Mouse (Mus musculus) forebrain, postnatal 0 days (tissue): ENCODE results near the gene Cdh22. TPM values are rescaled to one million over a fixed set of nuclear protein-coding genes. Genes with fewer than 3 reads are reported as not detected.

Source experiments
- ATAC-seq: fragments of 200-750 bp; cut with Nextera tagmentation; 2 replicates; pipeline ENCODE4 v1.8.0; 2017; ENCODE audit warnings: mild to moderate bottlenecking, moderate library complexity
- DNase-seq: peaks from one replicate; pipeline ENCODE4 v3.0.0-alpha.2; 2015
- H3K27ac ChIP-seq: fragments of 300-500 bp; sonication (generic); 2 replicates; pipeline ENCODE4 v1.5.1; 2014; ENCODE audit warnings: low read depth, mild to moderate bottlenecking, antibody characterized with exemption, low read length, moderate library complexity, mixed read lengths
- H3K27me3 ChIP-seq: fragments of 300-500 bp; sonication (generic); 2 replicates; pipeline ENCODE4 v1.6.1; 2014; ENCODE audit warnings: mild to moderate bottlenecking, low read length, mixed read lengths; ENCODE audit not compliant: insufficient read depth
- H3K36me3 ChIP-seq: fragments of 300-500 bp; sonication (generic); 2 replicates; pipeline ENCODE4 v1.6.1; 2014; ENCODE audit warnings: mild to moderate bottlenecking, moderate library complexity; ENCODE audit not compliant: insufficient read depth
- H3K4me1 ChIP-seq: fragments of 300-500 bp; sonication (generic); 2 replicates; pipeline ENCODE4 v1.6.1; 2014; ENCODE audit warnings: antibody characterized with exemption; ENCODE audit not compliant: insufficient read depth
- H3K4me2 ChIP-seq: fragments of 300-500 bp; sonication (generic); 2 replicates; pipeline ENCODE4 v1.6.1; 2014; ENCODE audit warnings: low read depth, mild to moderate bottlenecking, moderate library complexity
- H3K4me3 ChIP-seq: fragments of 300-500 bp; sonication (generic); 2 replicates; pipeline ENCODE4 v1.5.1; 2014; ENCODE audit warnings: low read depth, low read length, mixed read lengths
- H3K9ac ChIP-seq: fragments of 300-500 bp; sonication (generic); 2 replicates; pipeline ENCODE4 v1.6.1; 2014; ENCODE audit warnings: mild to moderate bottlenecking
- H3K9me3 ChIP-seq: fragments of 300-500 bp; sonication (generic); 2 replicates; pipeline ENCODE4 v1.6.1; 2016; ENCODE audit warnings: low read length
- CTCF ChIP-seq: sonication (generic); IDR thresholded peaks from 2 replicates; pipeline ENCODE4 v1.5.1; 2016; ENCODE audit warnings: antibody characterized with exemption, control low read depth, low read depth
- WGBS: fragments of 180-500 bp; shearing (Covaris S2); extraction: QIAGEN DNeasy Blood & Tissue Kit; methylation state at CpG from one replicate; pipeline ENCODE4 v1.1.7; 2014; 5-methylcytosine and 5-hydroxymethylcytosine counted together
- polyA plus RNA-seq: library from polyadenylated mRNA; unstranded; fragments of >200 nt; fragmentation: Nextera tagmentation; extraction: Ambion mirVana; gene quantifications from 2 replicates; pipeline ENCODE4 v1.2.1, GENCODE M21; 2015
- total RNA-seq: library from RNA; depleted of rRNA; stranded (reverse); fragments of >200 nt; gene quantifications from 2 replicates; pipeline ENCODE4 v1.2.3, GENCODE M21; 2014

Gene Cdh22
- total and polyA plus RNA-seq, 2 experiments from 2014 or later = 10.4 to 24.6 TPM

DNA sequence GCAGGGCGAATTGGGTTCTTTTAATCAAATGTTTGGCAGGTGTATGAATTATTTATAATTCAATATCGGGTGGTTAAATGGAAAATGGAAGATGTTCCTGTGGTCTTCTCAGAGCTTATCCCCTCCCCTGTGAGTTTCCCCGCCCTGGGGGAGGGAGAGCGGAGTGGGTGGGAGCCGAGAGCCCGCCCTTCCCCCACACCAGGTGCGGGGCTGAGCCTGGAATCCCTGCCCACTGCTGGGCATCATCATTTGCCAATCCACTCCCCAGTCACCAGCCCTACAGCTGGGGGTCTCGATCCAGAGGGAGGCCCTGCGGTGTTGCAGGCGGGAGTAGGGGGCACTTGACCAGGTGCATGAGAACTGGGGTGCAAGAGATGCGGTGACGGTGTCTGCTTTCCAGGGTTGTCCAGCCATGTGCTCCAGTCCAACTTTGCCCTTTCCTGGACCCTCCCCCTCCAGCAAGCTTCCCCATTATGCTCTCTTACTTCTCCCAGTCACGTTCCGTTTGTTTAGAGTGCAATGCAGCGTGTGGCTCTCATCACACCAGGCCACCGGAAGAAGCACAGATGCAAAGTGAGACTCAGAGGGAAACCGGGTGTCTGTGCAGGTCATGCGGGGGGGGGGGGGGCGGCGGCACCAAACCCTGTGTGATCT, 23.1 kb downstream of the Cdh22 start:
- Histone ChIP-seq H3K4me1 (peaks cover 12% of the 10 kb centered on the region), H3K36me3 (no peaks in the 10 kb centered on the region), H3K27ac (no peak overlapping the region), H3K27me3 (peaks cover 19% of the 10 kb centered on the region), H3K4me3 (no peak overlapping the region), H3K4me2 (peak overlapping the region; percentile 26; the same call in 1 of the 2 replicates), H3K9me3 (no peaks in the 10 kb centered on the region), H3K9ac (no peak overlapping the region)
- 4% methylated on average over 20 of the region's 20 CpGs for WGBS
- DNase-seq (no peak), ATAC-seq (0 out of 2 replicates have a peak, but pooled peaks have one; percentile 32)
- TF ChIP-seq CTCF = no peak

DNA sequence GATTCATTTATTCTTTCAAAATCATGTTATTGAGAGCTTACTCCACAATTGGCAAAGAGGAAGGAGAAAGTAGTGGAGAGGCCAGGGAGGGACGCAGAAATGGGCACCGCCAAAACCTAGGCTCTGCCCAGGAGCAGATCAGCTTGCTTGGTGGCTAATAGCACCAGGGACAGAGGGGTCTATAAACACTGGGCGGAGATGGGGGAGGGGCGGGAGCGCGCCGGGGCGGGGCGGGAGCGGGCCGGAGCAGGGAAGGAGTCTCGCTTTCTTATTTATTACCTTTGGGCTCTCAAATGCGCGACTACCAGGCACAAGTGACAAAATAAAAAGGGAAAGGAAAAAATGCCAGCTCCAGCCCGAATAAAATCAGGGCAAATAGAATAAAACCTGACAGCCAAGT, 23.7 kb downstream of the Cdh22 start:
- WGBS = 5% methylated on average over 15 of the region's 15 CpGs
- TF ChIP-seq CTCF = no peak
- H3K36me3 ChIP-seq = no peaks in the 10 kb centered on the region
- H3K4me2 ChIP-seq = peak overlapping the region; percentile 26; the same call in 1 of the 2 replicates
- no peak overlapping the region for H3K4me3 ChIP-seq
- ATAC-seq (no peak), DNase-seq (no peak)
- no peaks in the 10 kb centered on the region for H3K9me3 ChIP-seq
- H3K9ac ChIP-seq = no peak overlapping the region
- peaks cover 13% of the 10 kb centered on the region for H3K27me3 ChIP-seq
- H3K27ac ChIP-seq = no peak overlapping the region
- H3K4me1 ChIP-seq = peaks cover 12% of the 10 kb centered on the region

- H3K9me3 ChIP-seq = no peaks in the 10 kb centered on the region
- H3K4me3 ChIP-seq = no peak overlapping the region
- WGBS = 41% methylated on average over 11 of the region's 11 CpGs
- no peak for ATAC-seq
- no peak overlapping the region for H3K4me2 ChIP-seq
- H3K27me3 ChIP-seq = peaks cover 4% of the 10 kb centered on the region
- no peaks in the 10 kb centered on the region for H3K36me3 ChIP-seq
- no peak overlapping the region for H3K9ac ChIP-seq
- H3K4me1 ChIP-seq = peaks cover 11% of the 10 kb centered on the region
- DNase-seq = no peak
- no peak overlapping the region for H3K27ac ChIP-seq
- TF ChIP-seq CTCF = no peak
These were observed 27.0 kb downstream of the Cdh22 start for GRCm38 (mm10) chr2:165207689-165208088.

DNA sequence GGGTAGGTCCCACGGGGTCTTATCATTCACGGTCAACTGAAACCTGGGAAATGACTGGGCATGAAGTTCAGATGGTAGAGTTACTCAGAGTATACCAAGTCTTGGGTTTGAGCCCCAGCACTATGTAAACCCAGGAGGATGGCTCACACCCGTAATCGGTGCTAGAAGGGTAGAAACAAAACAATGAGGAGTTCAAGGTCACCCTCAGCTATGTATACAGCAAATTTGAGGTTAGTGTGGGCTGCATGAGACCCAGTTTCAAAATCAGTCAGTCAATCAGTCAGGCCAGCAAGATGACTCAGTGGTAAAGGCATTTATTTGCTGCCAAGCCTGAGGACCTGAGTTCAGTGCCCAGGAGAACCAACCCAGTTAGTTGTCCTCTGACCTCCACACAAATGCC, 27.6 kb downstream of the Cdh22 start:
- no peak for ATAC-seq
- Histone ChIP-seq H3K36me3 (no peaks in the 10 kb centered on the region), H3K4me1 (peaks cover 15% of the 10 kb centered on the region), H3K27ac (no peak overlapping the region), H3K27me3 (peaks cover 4% of the 10 kb centered on the region), H3K9me3 (no peaks in the 10 kb centered on the region), H3K4me3 (no peak overlapping the region), H3K9ac (no peak overlapping the region), H3K4me2 (no peak overlapping the region)
- TF ChIP-seq CTCF = no peak
- no peak for DNase-seq
- WGBS = 87% methylated on average over 4 of the region's 4 CpGs

DNA sequence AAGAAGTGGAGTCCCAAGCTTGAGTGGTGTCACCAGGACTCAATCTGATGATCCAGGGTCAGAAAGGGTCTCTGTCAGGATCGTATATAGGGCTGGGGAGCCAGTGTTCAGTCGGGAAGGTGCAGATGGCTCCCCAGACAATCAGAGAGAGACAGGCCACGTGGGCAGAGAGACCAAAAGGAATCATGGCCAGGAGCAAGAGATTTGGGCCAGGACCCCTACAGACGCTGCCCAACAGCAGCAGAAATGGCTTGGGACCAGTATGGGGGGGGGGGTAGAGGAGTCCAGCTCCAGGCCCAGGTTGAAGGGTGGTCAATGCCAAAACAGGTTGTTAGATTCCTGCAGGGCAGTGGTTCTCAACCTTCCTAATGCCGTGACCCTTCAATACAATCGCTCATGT, 29.2 kb downstream of the Cdh22 start:
- ATAC-seq (no peak), DNase-seq (no peak)
- Histone ChIP-seq H3K27ac (no peak overlapping the region), H3K9me3 (no peaks in the 10 kb centered on the region), H3K4me2 (no peak overlapping the region), H3K9ac (no peak overlapping the region), H3K4me3 (no peak overlapping the region), H3K36me3 (no peaks in the 10 kb centered on the region), H3K27me3 (no peaks in the 10 kb centered on the region), H3K4me1 (peaks cover 13% of the 10 kb centered on the region; the same call in 1 of the 2 replicates)
- TF ChIP-seq CTCF = no peak
- WGBS = 77% methylated on average over 6 of the region's 6 CpGs

DNA sequence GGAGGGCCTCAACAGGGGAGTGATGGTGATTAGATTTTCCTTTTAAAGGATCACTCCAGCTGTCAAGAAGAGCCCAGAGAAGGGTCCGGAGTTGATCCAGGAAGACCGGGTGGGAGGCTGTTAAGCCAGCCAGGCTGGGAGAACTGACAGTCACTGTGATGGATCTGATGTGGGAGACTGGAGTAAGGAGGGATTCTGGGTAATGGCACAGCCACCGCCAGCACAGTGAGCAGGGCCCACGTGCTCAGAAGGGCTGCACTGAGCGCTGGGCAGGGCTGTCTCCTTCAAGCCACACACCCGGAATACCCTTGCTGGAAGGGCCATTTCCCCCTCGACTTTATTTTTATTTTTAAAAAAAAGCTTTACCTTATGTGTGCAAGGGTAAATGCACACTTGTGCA, 29.7 kb downstream of the Cdh22 start:
- 29% methylated on average over 7 of the region's 7 CpGs for WGBS
- Histone ChIP-seq H3K4me1 (peaks cover 13% of the 10 kb centered on the region; the same call in 1 of the 2 replicates), H3K27ac (no peak overlapping the region), H3K9ac (no peak overlapping the region), H3K27me3 (no peaks in the 10 kb centered on the region), H3K36me3 (no peaks in the 10 kb centered on the region), H3K4me2 (no peak overlapping the region), H3K9me3 (no peaks in the 10 kb centered on the region), H3K4me3 (no peak overlapping the region)
- DNase-seq = no peak
- no peak for TF ChIP-seq CTCF
- ATAC-seq = no peak
